Mouse (Mus musculus): ENCODE measurements around the gene Abhd17b.

- TF ChIP-seq CTCF (IDR thresholded peaks at IDR 0.05; ENCODE audit: control insufficient read depth, insufficient read depth, insufficient replicate concordance, low read depth, low read length): no peak
- TF ChIP-seq POLR2A (IDR thresholded peaks at IDR 0.05; ENCODE audit: control insufficient read depth, low read depth, low read length): no peak
Measured at GRCm38 (mm10) chr19:21637672-21638071, 15.3 kb upstream of the Abhd17b start.
